Comparison of ENCODE assay signal across 25 mouse cellular contexts in the genomic region with DNA sequence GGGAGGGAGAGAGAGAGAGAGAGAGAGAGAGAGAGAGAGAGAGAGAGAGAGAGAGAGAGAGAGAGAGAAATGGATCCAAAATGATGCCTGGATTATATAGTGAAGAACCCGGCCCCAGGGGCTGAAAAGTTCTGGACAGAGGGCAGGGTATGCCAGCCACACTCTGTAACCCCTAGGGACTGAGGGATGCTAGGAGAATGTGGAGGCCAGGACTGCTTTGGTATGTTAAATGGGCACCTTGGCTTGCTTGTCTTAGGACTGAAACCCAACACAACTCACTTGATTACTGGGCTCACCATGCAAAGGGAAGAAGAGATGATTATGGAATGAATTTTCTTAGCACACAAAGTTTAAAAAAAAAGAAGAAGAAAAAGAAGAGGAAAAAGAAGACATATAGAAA. TPM values are rescaled to one million over a fixed set of nuclear protein-coding genes. Genes with fewer than 3 reads are reported as not detected.
A peak's percentile ranks its signal among the peaks of the same experiment; 100 is the strongest.
DNase-seq lines count a peak whose midpoint lies in the region; ATAC-seq and TF ChIP-seq lines count a peak whose summit lies in the region.
"Had no signal": no experiment of that assay in that cellular context is flagged by ENCODE, and none has a peak within 500 bp of the region (broad histone marks: within the 10 kb centered on the region; RNA-seq: fewer than 3 reads in every experiment).

No protein-coding gene starts in this region.

- peaks cover 27% of the 10 kb centered on the region for H3K36me3 ChIP-seq in forebrain, embryonic 15.5 days
- peaks cover 30% of the 10 kb centered on the region for H3K36me3 ChIP-seq in forebrain, postnatal 0 days (ENCODE audit: insufficient read depth)
- peaks cover 3% of the 10 kb centered on the region; the same call in 1 of the 2 replicates for H3K36me3 ChIP-seq in midbrain, embryonic 11.5 days (ENCODE audit: control insufficient read depth, insufficient read depth, low read length)
- H3K36me3 ChIP-seq in midbrain, embryonic 14.5 days (ENCODE audit: control insufficient read depth, insufficient read depth, low read length): peaks cover 35% of the 10 kb centered on the region
- H3K36me3 ChIP-seq in hindbrain, embryonic 11.5 days (ENCODE audit: control insufficient read depth, insufficient read depth, low read length): no peaks in the 10 kb centered on the region

- H3K4me2 ChIP-seq in forebrain, embryonic 15.5 days (replicated peaks): no peak overlapping the region
- no peak overlapping the region for H3K4me2 ChIP-seq in forebrain, postnatal 0 days (ENCODE audit: low read depth)
- no peak overlapping the region for H3K4me2 ChIP-seq in midbrain, embryonic 11.5 days
- no peak overlapping the region for H3K4me2 ChIP-seq in midbrain, embryonic 14.5 days (ENCODE audit: low read length)
- no peak overlapping the region for H3K4me2 ChIP-seq in hindbrain, embryonic 11.5 days (replicated peaks; ENCODE audit: low read depth, low read length)
- H3K4me2 ChIP-seq: embryonic facial prominence, embryonic 13.5 days; forebrain, embryonic 12.5 days; hindbrain, embryonic 13.5 days had no signal

- H3K27me3 ChIP-seq in forebrain, embryonic 15.5 days: no peaks in the 10 kb centered on the region
- H3K27me3 ChIP-seq in forebrain, postnatal 0 days (ENCODE audit: insufficient read depth, low read length): no peaks in the 10 kb centered on the region
- no peaks in the 10 kb centered on the region for H3K27me3 ChIP-seq in midbrain, embryonic 11.5 days (ENCODE audit: control insufficient read depth, insufficient read depth, low read length)
- no peaks in the 10 kb centered on the region for H3K27me3 ChIP-seq in midbrain, embryonic 14.5 days (ENCODE audit: control insufficient read depth, insufficient read depth, low read length)
- H3K27me3 ChIP-seq in hindbrain, embryonic 11.5 days (ENCODE audit: control insufficient read depth, insufficient read depth, low read length): no peaks in the 10 kb centered on the region
- H3K27me3 ChIP-seq: CH12.LX; embryonic facial prominence, embryonic 13.5 days; hindbrain, embryonic 13.5 days had no signal

- H3K4me3 ChIP-seq in forebrain, embryonic 15.5 days: no peak overlapping the region
- no peak overlapping the region for H3K4me3 ChIP-seq in forebrain, postnatal 0 days (ENCODE audit: low read depth, low read length)
- H3K4me3 ChIP-seq in midbrain, embryonic 11.5 days (ENCODE audit: low read depth, low read length): no peak overlapping the region
- no peak overlapping the region for H3K4me3 ChIP-seq in midbrain, embryonic 14.5 days (replicated peaks; ENCODE audit: low read depth, low read length)
- no peak overlapping the region for H3K4me3 ChIP-seq in hindbrain, embryonic 11.5 days (ENCODE audit: low read depth, low read length)
- H3K4me3 ChIP-seq: embryonic facial prominence, embryonic 13.5 days; forebrain, embryonic 12.5 days; gastrocnemius, adult 2 months; hindbrain, embryonic 13.5 days had no signal

- H3K27ac ChIP-seq in forebrain, embryonic 15.5 days (replicated peaks): 0 out of 2 replicates have a peak overlapping the region, but pooled peaks have one; percentile 34
- no peak overlapping the region for H3K27ac ChIP-seq in forebrain, postnatal 0 days (ENCODE audit: low read depth, low read length)
- H3K27ac ChIP-seq in midbrain, embryonic 11.5 days (ENCODE audit: low read depth, low read length): no peak overlapping the region
- H3K27ac ChIP-seq in midbrain, embryonic 14.5 days (replicated peaks; ENCODE audit: low read depth, low read length): no peak overlapping the region
- no peak overlapping the region for H3K27ac ChIP-seq in hindbrain, embryonic 11.5 days (ENCODE audit: low read depth, low read length)
- H3K27ac ChIP-seq: embryonic facial prominence, embryonic 13.5 days; gastrocnemius, adult 2 months; hindbrain, embryonic 13.5 days; hindbrain, postnatal 0 days had no signal

- DNase-seq in forebrain, postnatal 0 days: no peak
- peak; percentile 69 for DNase-seq in midbrain, embryonic 11.5 days (ENCODE audit: low spot score, missing footprints)
- no peak for DNase-seq in midbrain, embryonic 14.5 days
- DNase-seq in ES-CJ7 (ENCODE audit: low read depth, low spot score): peak; percentile 88
- no peak for DNase-seq in left cerebral cortex, adult 11 months (ENCODE audit: low spot score)
- no peak for DNase-seq in hindbrain, embryonic 11.5 days (ENCODE audit: low spot score)
- DNase-seq: adrenal gland, postnatal 10 days; cerebellum, adult 11 months; cerebellum, adult 8-10 months; cerebellum, postnatal 36 days; gastrocnemius, adult 2 months; gastrocnemius, postnatal 25 days; heart, postnatal 10 days; heart, postnatal 4 days had no signal

- no peak overlapping the region for H3K9ac ChIP-seq in forebrain, embryonic 15.5 days (replicated peaks)
- H3K9ac ChIP-seq in forebrain, postnatal 0 days: no peak overlapping the region
- no peak overlapping the region for H3K9ac ChIP-seq in midbrain, embryonic 11.5 days (ENCODE audit: low read length)
- no peak overlapping the region for H3K9ac ChIP-seq in midbrain, embryonic 14.5 days (replicated peaks; ENCODE audit: low read length)
- no peak overlapping the region for H3K9ac ChIP-seq in hindbrain, embryonic 11.5 days (ENCODE audit: low read depth, low read length)
- H3K9ac ChIP-seq: embryonic facial prominence, embryonic 13.5 days; forebrain, embryonic 12.5 days; hindbrain, embryonic 13.5 days had no signal

- no peaks in the 10 kb centered on the region for H3K9me3 ChIP-seq in forebrain, embryonic 15.5 days
- H3K9me3 ChIP-seq in forebrain, postnatal 0 days (ENCODE audit: low read length): no peaks in the 10 kb centered on the region
- no peaks in the 10 kb centered on the region for H3K9me3 ChIP-seq in midbrain, embryonic 11.5 days (ENCODE audit: control insufficient read depth, low read length)
- H3K9me3 ChIP-seq in midbrain, embryonic 14.5 days (ENCODE audit: control insufficient read depth, low read length): no peaks in the 10 kb centered on the region
- H3K9me3 ChIP-seq in hindbrain, embryonic 11.5 days (ENCODE audit: control insufficient read depth, low read length): no peaks in the 10 kb centered on the region
- H3K9me3 ChIP-seq: embryonic facial prominence, embryonic 13.5 days; forebrain, embryonic 12.5 days; hindbrain, embryonic 13.5 days had no signal

- WGBS in forebrain, embryonic 15.5 days: 28% methylated on average over 1 of the region's 1 CpGs
- 26% methylated on average over 1 of the region's 1 CpGs for WGBS in forebrain, postnatal 0 days
- 26% methylated on average over 1 of the region's 1 CpGs for WGBS in midbrain, embryonic 11.5 days
- 4% methylated on average over 1 of the region's 1 CpGs for WGBS in midbrain, embryonic 14.5 days
- 13% methylated on average over 1 of the region's 1 CpGs for whole genome bisulfite sequencing in hindbrain, embryonic 11.5 days

- peaks cover 15% of the 10 kb centered on the region for H3K4me1 ChIP-seq in forebrain, embryonic 15.5 days
- peaks cover 7% of the 10 kb centered on the region; the same call in 1 of the 2 replicates for H3K4me1 ChIP-seq in forebrain, postnatal 0 days (ENCODE audit: insufficient read depth)
- peaks cover 17% of the 10 kb centered on the region for H3K4me1 ChIP-seq in midbrain, embryonic 11.5 days (ENCODE audit: control insufficient read depth, insufficient read depth, low read length)
- H3K4me1 ChIP-seq in midbrain, embryonic 14.5 days (ENCODE audit: control insufficient read depth, insufficient read depth, low read length): peaks cover 17% of the 10 kb centered on the region
- H3K4me1 ChIP-seq in hindbrain, embryonic 11.5 days (replicated peaks; ENCODE audit: control insufficient read depth, insufficient read depth, low read length): no peaks in the 10 kb centered on the region

- no peak for TF ChIP-seq CTCF in forebrain, postnatal 0 days (IDR thresholded peaks at IDR 0.05; ENCODE audit: low read depth)

- ATAC-seq in forebrain, embryonic 15.5 days (replicated peaks): no peak
- no peak for ATAC-seq in forebrain, postnatal 0 days
- ATAC-seq in midbrain, embryonic 11.5 days (ENCODE audit: low FRiP score): no peak
- ATAC-seq in midbrain, embryonic 14.5 days (ENCODE audit: low FRiP score, low TSS enrichment): no peak
- ATAC-seq in hindbrain, embryonic 11.5 days (ENCODE audit: low FRiP score): no peak
- ATAC-seq: hindbrain, postnatal 0 days had no signal

RNA-seq across cellular contexts. Expression of a gene that starts 10.1 kb away (rescaled TPM):
- not detected in 2 replicates for polyA plus RNA-seq in forebrain, embryonic 15.5 days (2015; fragmentation: Nextera tagmentation; extraction: Ambion mirVana)
- total RNA-seq in forebrain, postnatal 0 days (2014; rRNA removed): not detected in 2 replicates
- polyA plus RNA-seq in forebrain, postnatal 0 days (2015; fragmentation: Nextera tagmentation; extraction: Ambion mirVana): not detected in 2 replicates
- polyA plus RNA-seq in midbrain, embryonic 11.5 days (2014; fragmentation: Nextera tagmentation; extraction: Ambion mirVana): not detected in 2 replicates
- not detected in 2 replicates for polyA plus RNA-seq in midbrain, embryonic 14.5 days (2014; fragmentation: Nextera tagmentation; extraction: Ambion mirVana)
- 0.06 TPM in 1 of 2 replicates, not detected in the other for polyA plus RNA-seq in hindbrain, embryonic 11.5 days (2014; fragmentation: Nextera tagmentation; extraction: Ambion mirVana)
- total RNA-seq: adrenal gland, postnatal 10 days; CH12.LX; gastrocnemius, adult 2 months; gastrocnemius, postnatal 25 days; granulocyte monocyte progenitor cell, adult 5-6 weeks; heart, postnatal 10 days; heart, postnatal 4 days; hindbrain, postnatal 0 days had no signal
- polyA plus RNA-seq: brain, embryonic 14.5 days; embryonic facial prominence, embryonic 13.5 days; heart, embryonic 14.5 days; hindbrain, embryonic 13.5 days; hindbrain, postnatal 0 days; intestine, embryonic 14.5 days had no signal

RNA-seq across cellular contexts. Expression of a gene that starts 19.9 kb away (rescaled TPM):
- not detected in 2 replicates for polyA plus RNA-seq in forebrain, embryonic 15.5 days (2015; fragmentation: Nextera tagmentation; extraction: Ambion mirVana)
- total RNA-seq in forebrain, postnatal 0 days (2014; rRNA removed): not detected in 2 replicates
- not detected in 2 replicates for polyA plus RNA-seq in forebrain, postnatal 0 days (2015; fragmentation: Nextera tagmentation; extraction: Ambion mirVana)
- polyA plus RNA-seq in midbrain, embryonic 11.5 days (2014; fragmentation: Nextera tagmentation; extraction: Ambion mirVana): not detected in 2 replicates
- not detected in 2 replicates for polyA plus RNA-seq in midbrain, embryonic 14.5 days (2014; fragmentation: Nextera tagmentation; extraction: Ambion mirVana)
- 0.08 TPM in 1 of 2 replicates, not detected in the other for polyA plus RNA-seq in hindbrain, embryonic 11.5 days (2014; fragmentation: Nextera tagmentation; extraction: Ambion mirVana)
- total RNA-seq: adrenal gland, postnatal 10 days; adrenal gland, postnatal 4 days; CH12.LX; gastrocnemius, adult 2 months; gastrocnemius, postnatal 25 days; granulocyte monocyte progenitor cell, adult 5-6 weeks; heart, postnatal 10 days; heart, postnatal 4 days; hindbrain, postnatal 0 days had no signal
- polyA plus RNA-seq: brain, embryonic 14.5 days; embryonic facial prominence, embryonic 13.5 days; forebrain, embryonic 12.5 days; heart, embryonic 14.5 days; hindbrain, embryonic 13.5 days; hindbrain, postnatal 0 days; intestine, embryonic 14.5 days had no signal

RNA-seq across cellular contexts. Expression of a gene that starts 32.4 kb away (rescaled TPM):
- polyA plus RNA-seq in forebrain, embryonic 15.5 days (2015; fragmentation: Nextera tagmentation; extraction: Ambion mirVana): 50.9 and 53.1 TPM in 2 replicates
- 353 and 416 TPM in 2 replicates for total RNA-seq in forebrain, postnatal 0 days (2014; rRNA removed)
- 58.1 and 80.1 TPM in 2 replicates for polyA plus RNA-seq in forebrain, postnatal 0 days (2015; fragmentation: Nextera tagmentation; extraction: Ambion mirVana)
- polyA plus RNA-seq in midbrain, embryonic 11.5 days (2014; fragmentation: Nextera tagmentation; extraction: Ambion mirVana): 14.3 and 14.5 TPM in 2 replicates
- 103 and 123 TPM in 2 replicates for polyA plus RNA-seq in midbrain, embryonic 14.5 days (2014; fragmentation: Nextera tagmentation; extraction: Ambion mirVana)
- 16.8 and 24.8 TPM in 2 replicates for polyA plus RNA-seq in hindbrain, embryonic 11.5 days (2014; fragmentation: Nextera tagmentation; extraction: Ambion mirVana)

RNA-seq across cellular contexts. Expression of a gene that starts 41.7 kb away (rescaled TPM):
- not detected in 2 replicates for polyA plus RNA-seq in forebrain, embryonic 15.5 days (2015; fragmentation: Nextera tagmentation; extraction: Ambion mirVana)
- total RNA-seq in forebrain, postnatal 0 days (2014; rRNA removed): not detected in 2 replicates
- polyA plus RNA-seq in forebrain, postnatal 0 days (2015; fragmentation: Nextera tagmentation; extraction: Ambion mirVana): not detected in 2 replicates
- polyA plus RNA-seq in midbrain, embryonic 11.5 days (2014; fragmentation: Nextera tagmentation; extraction: Ambion mirVana): not detected in 2 replicates
- not detected in 2 replicates for polyA plus RNA-seq in midbrain, embryonic 14.5 days (2014; fragmentation: Nextera tagmentation; extraction: Ambion mirVana)
- polyA plus RNA-seq in hindbrain, embryonic 11.5 days (2014; fragmentation: Nextera tagmentation; extraction: Ambion mirVana): not detected in 2 replicates
- total RNA-seq: adrenal gland, postnatal 10 days; adrenal gland, postnatal 4 days; CH12.LX; gastrocnemius, adult 2 months; gastrocnemius, postnatal 25 days; granulocyte monocyte progenitor cell, adult 5-6 weeks; heart, postnatal 10 days; heart, postnatal 4 days; hindbrain, postnatal 0 days had no signal
- polyA plus RNA-seq: brain, embryonic 14.5 days; embryonic facial prominence, embryonic 13.5 days; forebrain, embryonic 12.5 days; heart, embryonic 14.5 days; hindbrain, embryonic 13.5 days; hindbrain, postnatal 0 days; intestine, embryonic 14.5 days had no signal

RNA-seq across cellular contexts. Expression of a gene that starts 55.0 kb away (rescaled TPM):
- polyA plus RNA-seq in forebrain, embryonic 15.5 days (2015; fragmentation: Nextera tagmentation; extraction: Ambion mirVana): 1.9 and 2.4 TPM in 2 replicates
- total RNA-seq in forebrain, postnatal 0 days (2014; rRNA removed): not detected in 2 replicates
- polyA plus RNA-seq in forebrain, postnatal 0 days (2015; fragmentation: Nextera tagmentation; extraction: Ambion mirVana): 0.53 and 1.1 TPM in 2 replicates
- polyA plus RNA-seq in midbrain, embryonic 11.5 days (2014; fragmentation: Nextera tagmentation; extraction: Ambion mirVana): 0.18 and 0.42 TPM in 2 replicates
- polyA plus RNA-seq in midbrain, embryonic 14.5 days (2014; fragmentation: Nextera tagmentation; extraction: Ambion mirVana): 1.9 and 2.2 TPM in 2 replicates
- 0.39 and 0.61 TPM in 2 replicates for polyA plus RNA-seq in hindbrain, embryonic 11.5 days (2014; fragmentation: Nextera tagmentation; extraction: Ambion mirVana)
- total RNA-seq: adrenal gland, postnatal 10 days; adrenal gland, postnatal 4 days; CH12.LX; gastrocnemius, adult 2 months; gastrocnemius, postnatal 25 days; granulocyte monocyte progenitor cell, adult 5-6 weeks; heart, postnatal 10 days; heart, postnatal 4 days had no signal
- polyA plus RNA-seq: brain, embryonic 14.5 days; heart, embryonic 14.5 days had no signal

Comparison
In these comparisons a context has a peak if more than half of its experiments do, and no peak if none do; other contexts are left out.
1. DNase-seq: peak in midbrain, embryonic 11.5 days (single experiment) and ES-CJ7 (single experiment); none in forebrain, postnatal 0 days (single experiment), midbrain, embryonic 14.5 days (single experiment), left cerebral cortex, adult 11 months (single experiment) and hindbrain, embryonic 11.5 days (single experiment).